Mouse (Mus musculus): ENCODE data around the gene Nphp1.

Nphp1 gene

DNA sequence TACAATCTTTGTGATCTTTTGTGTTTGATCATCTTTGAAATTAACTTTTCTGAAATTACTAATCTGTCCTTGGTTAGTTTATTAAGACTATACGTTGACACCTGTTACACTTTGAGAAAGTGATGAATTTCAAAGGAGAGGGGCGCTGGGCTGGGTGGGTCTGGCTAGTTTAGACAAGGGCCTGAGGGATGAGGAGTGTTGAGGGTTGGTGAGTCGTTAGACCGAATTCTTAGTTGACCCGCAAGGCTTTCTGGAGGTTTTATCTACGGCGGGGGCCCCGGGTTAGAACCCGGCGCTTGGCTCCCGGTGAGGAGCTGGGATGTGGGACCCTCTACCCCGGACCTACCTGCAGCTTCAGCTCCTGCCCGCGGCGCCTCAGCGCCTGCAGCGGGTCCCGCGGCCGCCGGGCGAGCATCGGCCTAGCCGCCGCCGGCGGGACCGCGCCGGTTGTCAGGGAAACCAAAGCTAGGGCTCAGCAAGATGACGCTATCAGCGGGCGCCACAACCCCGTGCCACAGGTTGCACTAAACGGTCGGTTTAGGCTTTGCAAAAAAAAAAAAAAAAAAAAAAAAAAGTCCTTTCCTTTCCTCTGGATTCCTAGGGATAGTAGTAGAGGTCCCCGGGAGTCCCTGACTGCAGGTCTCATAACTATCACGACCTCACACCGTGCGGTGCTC lies at the start of gene Nphp1:
Gene Nphp1, minus strand, starts transcription at position 458 of the 677 bp plus-strand sequence.
- peak; percentile 91 for DNase-seq

DNA sequence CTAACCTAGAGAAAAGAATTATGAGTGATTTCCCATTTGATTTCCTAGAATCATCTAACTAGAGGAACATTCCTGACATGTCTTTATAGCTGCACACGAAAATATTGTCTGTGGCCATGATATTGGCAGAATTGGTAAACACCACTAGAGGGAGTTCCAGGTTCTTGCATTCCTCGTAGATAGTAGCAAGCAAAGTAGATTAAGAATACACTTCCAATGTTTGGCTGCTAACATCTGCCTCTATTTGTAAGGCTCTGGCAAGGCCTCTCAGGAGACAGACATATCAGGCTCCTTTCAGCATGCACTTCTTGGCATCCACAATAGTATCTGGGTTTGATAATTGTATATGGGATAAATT lies 44.1 kb upstream of the Nphp1 start:
- DNase-seq = peak; percentile 63

DNA sequence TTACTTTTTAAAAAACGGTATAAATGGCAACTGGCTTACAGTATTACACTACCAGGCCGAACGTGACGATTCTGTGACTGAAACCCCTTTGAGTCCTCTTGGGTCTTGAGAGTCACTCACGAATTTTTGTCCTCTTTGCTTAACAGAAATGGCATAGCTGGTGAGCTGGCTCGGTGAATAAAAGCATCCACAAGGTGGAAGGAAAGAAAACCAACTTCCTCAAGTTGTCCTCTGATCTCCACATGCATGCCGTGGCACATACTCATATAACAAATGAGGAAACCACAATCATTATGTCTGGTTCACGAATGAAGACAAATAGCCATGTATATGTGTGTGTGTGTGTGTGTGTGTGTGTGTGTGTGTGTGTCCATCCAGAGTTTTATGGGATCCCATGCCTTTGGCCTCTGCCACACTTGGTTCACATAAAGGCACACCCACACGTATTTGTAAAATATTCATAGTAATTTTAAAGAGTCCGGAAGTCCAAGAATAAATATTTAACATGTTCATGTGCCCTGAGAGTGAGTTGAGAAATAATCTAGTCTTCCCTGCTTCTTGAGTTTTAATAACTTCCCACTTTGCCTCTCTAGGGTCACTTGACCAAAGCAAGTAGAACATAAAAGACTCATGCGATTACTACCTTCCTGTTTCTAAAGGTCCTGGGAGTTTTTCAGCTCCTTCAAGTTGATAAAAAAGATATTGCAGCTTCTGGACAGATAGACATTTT lies 43.6 kb upstream of the Nphp1 start:
- peak; percentile 49 for DNase-seq

DNA sequence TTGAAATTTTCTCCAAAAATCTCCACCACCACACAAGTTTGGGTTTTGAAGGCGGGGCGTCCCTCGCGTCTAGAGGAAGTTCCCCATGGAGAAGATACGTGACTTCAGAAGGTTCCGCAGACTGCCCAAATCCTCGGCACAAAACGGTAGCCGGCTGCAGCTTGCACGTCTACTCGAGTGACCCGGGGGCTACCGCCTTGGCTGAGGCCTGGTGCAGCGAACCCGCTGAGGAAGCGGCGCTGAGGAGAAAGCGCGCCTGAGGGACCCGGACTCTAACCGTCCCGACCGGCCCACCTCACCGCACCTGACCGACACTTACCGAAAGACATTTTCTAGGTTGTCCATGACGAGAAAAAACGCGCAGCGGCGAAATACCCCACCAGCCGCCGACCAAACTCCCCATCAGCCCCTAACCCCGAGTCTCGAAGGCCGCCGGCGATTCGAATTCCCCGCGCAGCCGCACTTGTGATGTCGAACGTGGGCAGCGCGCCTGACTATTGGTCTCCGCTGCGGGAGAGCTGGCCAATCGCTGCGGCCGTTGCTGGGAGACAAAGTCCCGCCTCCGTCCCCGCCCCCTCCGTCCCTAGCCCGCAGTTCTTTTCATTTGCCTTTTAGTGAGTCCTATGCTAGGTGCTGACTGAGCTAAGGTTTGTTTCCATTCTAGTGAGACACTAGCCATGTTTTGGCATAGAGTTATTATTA lies 42.9 kb upstream of the Nphp1 start, which contains the start of gene Bub1:
Gene Bub1, minus strand, starts transcription at position 465 of the 702 bp plus-strand sequence.
- peak; percentile 96 for DNase-seq

DNA sequence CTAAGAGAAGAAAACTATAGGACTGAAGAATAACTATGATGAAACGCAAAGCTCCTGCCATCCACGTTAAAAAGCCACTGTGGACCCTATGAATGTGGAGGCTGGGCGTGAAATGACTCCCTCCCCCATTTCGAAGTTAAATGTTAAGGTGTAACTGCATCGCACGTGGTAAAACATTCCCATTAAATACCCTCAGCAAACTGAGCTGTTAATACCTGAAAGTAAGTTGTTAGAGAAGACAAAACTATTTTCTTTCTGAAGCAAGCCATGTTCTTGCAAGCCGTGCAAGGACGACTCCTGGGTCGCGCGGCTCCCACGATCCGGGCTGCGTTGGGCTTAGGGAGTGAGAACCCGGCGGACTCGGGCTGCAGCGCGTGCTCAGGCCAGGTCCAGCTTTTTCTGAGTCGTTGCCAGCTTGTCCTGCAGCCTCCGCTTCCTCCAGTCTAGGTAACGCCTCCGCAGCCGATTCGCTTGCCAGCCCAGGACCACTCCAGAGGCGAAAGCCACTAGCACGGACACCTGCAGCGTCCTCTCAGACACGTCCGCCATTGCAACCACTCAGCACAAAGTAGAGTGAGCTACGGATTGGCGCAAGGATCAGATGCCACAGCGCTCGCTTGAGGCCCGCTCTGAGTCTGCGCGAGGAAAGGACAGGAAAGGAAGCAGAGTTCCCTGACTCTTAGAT lies 3.4 kb upstream of the Nphp1 start, which contains the start of gene Mtln:
Gene Mtln, minus strand, starts transcription at position 570 of the 685 bp plus-strand sequence.
- peak; percentile 93 for DNase-seq

DNA sequence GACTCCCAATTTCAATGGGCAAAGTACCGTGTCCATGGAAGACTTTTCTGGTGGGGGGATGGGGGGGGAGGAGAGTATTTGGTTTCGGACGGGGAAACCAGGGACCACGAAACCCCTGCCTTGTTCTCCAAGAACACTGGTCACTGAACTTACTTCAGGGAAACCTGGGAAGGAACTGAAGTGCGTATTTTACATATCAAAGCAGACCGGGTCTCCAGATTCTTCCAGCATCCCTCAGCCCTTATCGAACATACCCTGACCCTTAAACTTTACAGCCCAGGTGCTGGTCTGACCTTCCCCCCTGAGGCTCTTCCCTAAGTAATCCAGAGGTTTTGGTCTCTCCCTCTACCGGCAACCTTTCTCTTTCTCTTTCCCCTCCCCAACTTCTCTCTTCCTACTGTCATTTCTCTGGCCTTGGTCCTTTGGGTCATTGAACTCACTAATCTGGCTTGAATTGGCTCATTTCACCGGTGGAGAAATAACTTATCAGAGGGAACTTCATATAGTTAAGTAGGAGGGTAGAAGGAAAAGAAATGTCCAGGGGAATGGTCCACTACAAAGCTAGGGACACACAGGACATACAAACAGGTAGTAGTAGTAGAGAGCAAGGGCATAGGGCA lies 1.1 kb upstream of the Nphp1 start:
- no peak for DNase-seq

DNA sequence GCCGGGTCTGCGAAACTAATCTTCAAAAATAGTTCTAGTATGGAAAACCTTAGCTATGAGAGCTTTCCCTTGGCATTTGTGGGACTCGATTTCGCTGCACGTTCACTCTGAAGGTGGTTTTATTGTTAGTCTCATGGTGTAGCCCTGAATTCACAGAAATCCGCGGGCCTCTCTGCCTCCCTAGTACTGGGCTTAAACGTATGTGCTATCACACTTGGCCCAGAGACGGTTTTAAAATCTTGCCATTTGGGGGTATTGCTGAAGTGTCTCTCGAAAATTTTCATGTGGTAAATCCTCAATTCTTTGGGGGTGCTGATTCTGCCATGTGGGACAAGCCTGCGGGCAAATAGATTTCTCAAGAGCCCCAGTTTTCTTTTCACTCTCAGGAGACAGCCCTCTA lies 441 bp upstream of the Nphp1 start:
- no peak for DNase-seq

DNA sequence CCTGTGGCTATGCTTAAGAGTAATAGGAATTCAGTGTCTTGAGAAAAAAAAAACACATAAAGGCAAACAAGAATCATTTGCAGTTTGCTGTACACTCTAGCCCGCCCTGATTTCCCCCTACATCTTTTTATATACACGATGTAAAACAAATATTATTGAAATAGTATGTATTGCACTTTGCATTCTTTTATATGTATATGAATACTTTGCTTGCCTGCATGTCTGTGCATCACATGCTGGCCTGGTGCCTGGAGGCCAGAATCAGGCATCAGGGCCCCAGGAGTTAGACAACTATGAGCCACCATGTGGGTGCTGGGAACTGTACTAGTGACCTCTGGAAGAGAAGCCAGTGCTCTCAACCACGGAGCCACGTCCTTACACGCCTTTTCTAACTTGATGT lies 1.5 kb downstream of the Nphp1 start:
- DNase-seq = no peak

DNA sequence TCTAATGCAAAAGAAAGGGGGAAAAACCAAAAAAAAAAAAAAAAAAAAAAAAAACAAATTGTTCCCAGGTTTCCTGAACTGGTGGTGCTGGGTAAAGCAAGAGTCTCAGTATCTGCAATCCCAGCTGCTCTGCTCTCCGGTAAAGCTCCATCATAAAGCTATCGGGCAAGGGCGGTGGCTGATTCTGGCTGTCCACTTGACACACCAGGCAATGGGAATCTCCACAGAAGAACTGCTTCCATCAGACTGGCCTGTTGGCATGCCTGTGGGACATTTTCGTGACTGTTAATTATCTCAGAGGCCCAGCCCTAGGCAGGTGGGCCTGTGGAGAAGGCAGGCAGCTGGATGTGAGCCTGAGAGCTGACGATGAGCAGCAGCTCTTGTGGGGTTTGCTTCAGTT lies 10.2 kb downstream of the Nphp1 start:
- no peak for DNase-seq

DNA sequence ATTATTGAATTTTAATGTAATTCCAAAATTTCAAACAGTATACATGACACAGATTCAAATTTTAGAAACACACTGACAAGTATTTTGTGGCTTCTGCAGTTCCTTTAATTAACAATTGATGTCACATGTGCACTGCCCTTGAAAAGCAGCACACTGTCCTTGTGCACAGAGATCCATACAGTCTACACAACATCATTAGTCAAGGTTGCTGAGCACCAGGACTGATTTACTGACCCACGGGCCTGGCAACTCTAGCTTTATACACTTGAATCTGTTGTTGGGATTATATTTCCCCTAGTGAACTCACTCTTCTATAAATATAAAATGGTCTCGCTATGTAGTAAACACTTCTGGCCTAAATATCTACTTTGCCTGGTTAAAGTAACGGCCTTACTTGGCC lies 13.7 kb downstream of the Nphp1 start:
- no peak for DNase-seq

DNA sequence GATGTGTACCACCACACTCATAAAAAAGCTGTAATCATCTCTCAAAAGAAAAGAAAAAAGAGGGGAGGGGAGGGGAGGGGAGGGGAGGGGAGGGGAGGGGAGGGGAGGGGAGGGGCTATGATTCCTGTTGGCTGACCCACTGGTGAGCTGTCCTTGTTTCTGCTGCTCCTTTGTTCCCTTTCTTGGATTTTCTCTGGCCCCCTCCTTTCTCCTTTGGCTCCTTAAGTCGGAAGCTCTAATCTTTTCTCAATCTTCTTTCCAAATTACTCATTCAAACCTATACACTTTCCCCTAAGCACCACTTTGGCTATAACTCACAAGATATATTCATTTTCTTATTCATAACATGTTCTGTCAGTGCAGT lies 14.1 kb downstream of the Nphp1 start:
- DNase-seq = no peak

DNA sequence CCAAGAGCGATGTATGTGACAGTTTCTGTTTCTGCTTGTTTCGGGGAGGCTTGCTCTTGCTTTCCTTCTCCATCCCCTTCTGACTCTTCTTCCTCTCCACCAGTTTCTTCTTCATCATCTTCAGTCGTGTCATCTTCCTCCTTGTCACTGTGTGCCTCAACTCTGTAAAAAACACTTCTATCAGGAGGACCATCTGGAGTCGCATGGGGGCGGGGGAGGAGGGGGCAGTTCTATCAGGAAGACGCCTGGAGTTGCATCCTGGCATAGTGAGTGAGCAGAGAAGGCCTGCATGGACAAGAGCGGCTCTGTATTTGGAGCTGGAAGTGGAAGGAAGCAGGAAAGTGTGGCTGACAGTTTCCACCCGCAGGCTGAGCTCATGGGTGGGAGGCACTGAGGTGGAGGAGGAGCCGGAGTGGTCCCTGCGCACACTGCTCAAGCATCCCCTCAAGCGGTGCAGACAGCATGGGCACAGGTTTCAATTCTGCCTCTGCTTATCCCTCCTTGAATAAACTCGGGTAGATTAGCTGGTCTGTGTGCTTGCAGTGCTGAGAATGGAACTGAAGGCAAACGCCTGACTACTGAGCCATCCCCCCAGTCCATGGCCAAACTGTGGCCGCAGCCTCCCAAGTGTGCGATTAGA lies 14.6 kb downstream of the Nphp1 start:
- no peak for DNase-seq

DNA sequence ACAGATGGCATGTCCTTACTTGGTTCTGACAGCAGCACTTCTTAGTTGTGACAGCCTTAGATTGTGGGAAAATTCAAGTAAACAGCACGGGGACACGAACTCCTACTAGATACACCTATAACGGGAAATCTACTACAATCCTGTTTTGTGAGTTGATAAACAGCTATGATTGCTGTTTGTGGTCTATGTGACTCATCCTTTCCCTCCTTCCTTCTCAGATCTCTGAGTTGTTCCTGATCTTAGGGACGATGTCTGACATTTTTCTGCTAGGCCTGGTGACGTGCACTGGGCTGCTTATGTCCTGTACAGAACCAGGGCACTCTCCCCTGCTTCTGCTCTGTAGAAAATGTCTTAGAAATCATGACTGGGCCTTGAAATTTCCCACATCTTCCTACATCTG lies 27.1 kb downstream of the Nphp1 start:
- DNase-seq = no peak

DNA sequence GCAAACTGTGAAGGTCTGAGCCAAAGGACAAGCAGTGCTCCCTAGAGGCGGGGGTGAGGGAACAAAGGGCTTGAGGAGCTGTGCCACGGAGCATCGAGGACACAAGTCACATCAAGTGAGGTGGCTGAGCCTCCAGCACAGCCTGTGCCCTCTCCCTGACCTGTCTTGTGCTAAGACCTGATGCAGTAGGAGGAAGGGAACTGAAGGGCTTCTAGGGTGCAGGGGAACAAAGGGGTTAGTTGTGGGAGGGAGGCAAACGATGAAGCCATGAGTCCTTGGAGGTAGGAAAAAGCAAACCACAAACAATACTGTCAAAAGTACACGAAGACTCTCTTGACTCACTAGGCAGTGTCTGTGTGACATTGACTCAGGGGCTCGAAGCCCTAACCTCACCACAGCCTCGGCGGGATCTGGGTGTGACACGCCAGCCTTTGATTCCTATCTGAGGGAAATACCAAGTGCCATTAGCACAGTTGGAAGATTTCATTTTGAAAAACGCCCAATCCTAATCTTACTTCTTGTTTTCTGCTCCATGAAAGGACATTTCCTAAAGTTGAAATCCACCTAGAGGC lies 28.2 kb downstream of the Nphp1 start:
- no peak for DNase-seq

DNA sequence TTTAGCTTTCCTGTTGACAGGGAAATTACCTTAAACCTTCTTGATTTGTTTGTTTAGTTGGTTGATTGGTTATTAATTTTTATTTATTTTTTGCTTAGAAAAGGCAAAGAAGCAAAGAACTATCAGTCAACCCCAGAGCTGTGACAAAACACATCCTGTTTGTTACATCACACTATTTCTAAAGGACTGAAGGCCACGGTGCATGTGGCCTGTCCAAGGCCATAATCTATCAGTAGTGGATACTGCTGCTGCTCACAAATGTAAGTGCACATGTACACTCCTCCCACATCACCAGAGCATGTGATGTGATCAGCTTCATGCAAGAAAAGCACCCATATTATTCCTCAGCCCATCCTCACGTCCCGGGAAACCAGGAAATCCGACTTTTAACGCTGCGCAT lies 28.7 kb downstream of the Nphp1 start:
- no peak for DNase-seq

DNA sequence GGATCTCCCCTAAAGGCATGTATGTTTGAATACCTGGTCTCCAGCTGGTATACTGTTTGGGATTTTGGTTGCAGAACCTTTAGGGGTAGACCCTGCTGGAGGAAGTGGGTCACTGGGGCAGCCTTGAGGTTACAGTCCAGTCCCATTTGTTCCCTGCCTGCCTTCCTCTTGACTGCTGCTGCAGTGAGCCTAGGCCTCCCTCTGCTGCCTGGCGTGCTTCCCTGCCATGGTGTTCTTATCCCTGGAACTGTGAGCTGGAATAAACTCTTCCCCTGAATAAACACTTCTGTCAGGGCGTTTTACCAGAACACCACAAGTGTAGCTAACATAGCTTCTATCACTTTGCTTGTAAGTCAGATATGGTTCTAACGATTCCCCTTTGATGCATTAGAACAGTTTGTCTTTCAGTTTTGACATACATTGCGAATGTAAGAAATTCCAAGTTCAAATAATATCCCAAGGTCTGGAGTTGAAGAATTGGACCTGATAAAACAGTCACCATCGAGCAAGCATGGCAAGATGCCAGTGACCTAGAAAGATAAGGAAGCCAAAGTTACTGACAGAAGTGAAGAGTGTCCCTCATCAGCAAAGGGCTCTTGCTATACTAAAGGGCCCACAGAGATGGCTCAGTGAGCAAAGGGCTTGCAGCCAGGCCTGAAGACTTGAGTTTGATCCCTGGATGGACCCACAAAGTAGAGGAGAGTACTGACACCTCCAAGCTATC lies 29.4 kb downstream of the Nphp1 start:
- peak; percentile 25 for DNase-seq

DNA sequence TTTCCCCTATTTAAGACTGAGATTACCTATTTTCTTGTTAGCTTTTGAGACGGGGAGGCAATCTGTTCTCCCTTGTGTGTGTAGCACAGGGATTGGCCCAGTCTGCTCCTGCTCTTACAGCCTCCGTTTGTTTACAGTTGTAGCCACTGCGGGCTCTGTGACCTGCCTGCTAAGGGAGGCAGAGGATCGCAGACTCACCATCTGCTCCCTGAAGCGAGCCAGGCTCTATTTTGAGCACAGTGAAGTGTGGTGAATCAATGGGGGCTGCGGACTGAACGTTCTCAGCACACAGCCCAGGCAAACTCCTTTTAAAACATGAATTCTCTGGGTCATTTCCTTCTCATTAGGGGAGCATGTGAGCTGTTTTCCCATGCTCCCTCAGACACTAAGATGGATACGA lies 31.5 kb downstream of the Nphp1 start:
- DNase-seq = no peak

DNA sequence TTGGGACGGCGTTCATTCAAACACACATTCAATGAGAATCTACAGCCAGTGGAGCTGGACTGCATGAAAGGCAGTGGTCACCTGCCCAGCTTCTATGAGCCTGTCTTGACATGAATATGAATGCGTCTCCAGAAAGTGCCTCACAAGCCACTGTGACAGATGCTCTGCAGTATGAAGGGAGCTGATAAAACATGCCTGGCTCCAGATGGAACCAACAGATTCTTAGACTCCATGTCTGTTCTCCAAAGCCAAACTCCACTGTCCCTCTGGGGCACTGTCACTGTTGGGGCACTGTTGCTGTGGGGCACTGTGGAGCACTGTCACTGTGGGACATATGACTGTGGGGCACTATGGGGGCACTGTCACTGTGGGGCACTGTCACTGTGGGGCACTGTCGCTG lies 34.6 kb downstream of the Nphp1 start:
- no peak for DNase-seq

DNA sequence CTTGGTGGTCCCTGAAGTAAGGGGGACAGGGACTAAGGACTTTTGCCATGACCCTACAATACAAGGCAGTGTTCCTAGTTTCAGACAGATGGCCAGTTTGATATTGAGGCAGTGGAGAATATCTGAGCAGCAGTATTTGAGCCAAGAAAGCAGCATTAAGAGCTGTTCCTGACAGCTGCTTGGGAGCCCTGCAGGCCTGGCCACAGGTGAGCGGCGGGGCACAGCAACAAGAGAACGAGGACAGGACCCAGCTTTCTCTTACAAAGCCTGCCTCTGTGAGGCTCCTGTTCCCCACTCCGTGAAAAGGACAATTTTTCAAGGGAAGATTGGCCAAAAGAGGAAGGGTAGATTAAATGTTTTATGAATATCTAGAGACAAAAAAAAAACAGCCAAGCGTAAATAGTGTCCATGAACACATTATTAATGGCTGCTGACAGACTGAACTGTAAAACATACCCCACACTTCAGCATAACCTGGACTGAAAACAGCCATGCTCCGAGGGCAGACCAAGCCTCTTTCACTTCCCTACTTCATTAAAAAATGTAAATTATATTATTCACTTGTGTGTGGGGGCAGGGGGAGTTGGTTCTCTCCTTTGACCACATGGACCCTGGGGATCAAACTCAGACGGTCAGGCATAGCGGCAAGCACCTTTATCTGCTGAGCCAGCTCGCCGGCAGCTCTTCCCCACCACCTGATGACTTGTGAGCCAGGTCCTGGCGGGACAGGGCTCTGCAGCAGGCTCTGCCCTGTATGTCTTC lies 36.7 kb downstream of the Nphp1 start:
- DNase-seq = no peak

DNA sequence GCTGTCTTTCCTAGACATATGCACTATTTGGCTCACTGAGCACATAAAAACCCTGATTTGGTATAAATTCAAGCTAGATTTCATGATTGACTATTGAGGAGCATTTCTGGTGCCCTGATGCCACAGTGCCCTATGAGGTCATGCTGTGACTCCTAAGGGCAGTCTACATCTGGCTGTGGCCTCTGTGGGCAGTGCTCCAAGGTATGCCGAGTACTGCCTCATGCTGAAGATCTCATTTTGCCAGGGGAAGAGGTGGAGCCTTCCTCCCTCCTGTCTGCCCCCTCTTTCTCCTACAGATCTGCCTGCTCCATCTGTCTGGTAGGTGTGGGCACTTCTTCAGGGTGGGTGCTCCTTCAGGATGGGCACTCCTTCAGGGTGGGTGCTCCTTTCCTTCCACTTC lies 39.3 kb downstream of the Nphp1 start:
- DNase-seq = no peak

DNA sequence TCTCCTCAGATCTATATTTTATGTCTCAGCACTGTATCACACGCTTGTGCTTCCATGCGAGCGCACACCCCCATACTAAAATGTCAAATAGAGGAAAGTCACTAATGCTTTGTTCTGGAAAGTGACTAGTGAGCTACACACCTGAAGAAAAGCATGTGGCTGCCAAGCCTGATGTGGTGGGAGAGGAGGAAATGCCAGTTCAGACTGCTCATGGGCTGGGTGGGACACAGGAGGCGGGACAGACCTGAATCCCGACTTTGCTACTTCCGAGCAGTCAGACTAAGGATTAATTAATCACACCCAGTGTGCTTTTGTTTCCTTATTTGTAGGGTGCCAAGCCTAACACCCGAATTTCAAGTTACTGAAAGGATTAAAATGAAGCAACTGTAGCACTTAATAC lies 40.4 kb downstream of the Nphp1 start:
- no peak for DNase-seq

Measured in lung, postnatal 36 days (tissue).